Mouse (Mus musculus) forebrain, embryonic 12.5 days (tissue): ENCODE data around the gene Aqp1. TPM values are rescaled to one million over a fixed set of nuclear protein-coding genes. Genes with fewer than 3 reads are reported as not detected.

Experiments
- ATAC-seq: fragments of 200-750 bp; cut with Nextera tagmentation; 2 replicates; pipeline ENCODE4 v1.8.0; 2017; ENCODE audit warnings: moderate TSS enrichment; ENCODE audit not compliant: low FRiP score
- H3K27ac ChIP-seq: fragments of 300-500 bp; sonication (generic); 2 replicates; pipeline ENCODE4 v1.5.1; 2016; ENCODE audit warnings: mild to moderate bottlenecking
- H3K27me3 ChIP-seq: fragments of 300-500 bp; sonication (generic); 2 replicates; pipeline ENCODE4 v1.6.1; 2016; ENCODE audit warnings: mild to moderate bottlenecking
- H3K36me3 ChIP-seq: fragments of 300-500 bp; sonication (generic); replicated peaks from 2 replicates; pipeline ENCODE4 v1.6.1; 2016; ENCODE audit warnings: mild to moderate bottlenecking
- H3K4me1 ChIP-seq: fragments of 300-500 bp; sonication (generic); 2 replicates; pipeline ENCODE4 v1.6.1; 2016
- H3K4me2 ChIP-seq: fragments of 300-500 bp; sonication (generic); 2 replicates; pipeline ENCODE4 v1.6.1; 2016; ENCODE audit warnings: mild to moderate bottlenecking, moderate library complexity
- H3K4me3 ChIP-seq: fragments of 300-500 bp; sonication (generic); replicated peaks from 2 replicates; pipeline ENCODE4 v1.5.1; 2016; ENCODE audit warnings: mild to moderate bottlenecking
- H3K9ac ChIP-seq: fragments of 300-500 bp; sonication (generic); 2 replicates; pipeline ENCODE4 v1.6.1; 2016; ENCODE audit warnings: mild to moderate bottlenecking
- H3K9me3 ChIP-seq: fragments of 300-500 bp; sonication (generic); 2 replicates; pipeline ENCODE4 v1.6.1; 2016
- WGBS: fragments of 180-500 bp; shearing (Covaris S2); methylation state at CpG from one replicate; pipeline ENCODE4 v1.1.7; 2016; 5-methylcytosine and 5-hydroxymethylcytosine counted together
- microRNA-seq: library from miRNA; unstranded; fragments of <30 nt; microRNA quantifications from one replicate; pipeline ENCODE4, GENCODE M21; 2017
- polyA plus RNA-seq: library from polyadenylated mRNA; unstranded; fragments of >200 nt; fragmentation: Nextera tagmentation; extraction: Ambion mirVana; gene quantifications from 2 replicates; pipeline ENCODE4 v1.2.1, GENCODE M21; 2016

Aqp1 gene
- polyA plus RNA-seq, 1 experiment from 2014 or later, result 4.9 TPM

GRCm38 (mm10) chr6:55394854-55395253 lies 58.6 kb downstream of the Aqp1 start:
- Histone ChIP-seq H3K9ac (no peak overlapping the region), H3K9me3 (no peaks in the 10 kb centered on the region), H3K27me3 (0 out of 2 replicates have a peak, but pooled peaks cover 3% of the 10 kb centered on the region), H3K4me1 (peaks cover 32% of the 10 kb centered on the region), H3K36me3 (no peaks in the 10 kb centered on the region), H3K4me3 (no peak overlapping the region), H3K4me2 (no peak overlapping the region), H3K27ac (no peak overlapping the region)
- 81% methylated on average over 10 of the region's 10 CpGs for WGBS
- no peak for ATAC-seq

GRCm38 (mm10) chr6:55396176-55396575 lies 59.9 kb downstream of the Aqp1 start:
- H3K27ac ChIP-seq, result no peak overlapping the region
- H3K4me3 ChIP-seq, result no peak overlapping the region
- H3K36me3 ChIP-seq, result no peaks in the 10 kb centered on the region
- H3K4me2 ChIP-seq, result no peak overlapping the region
- ATAC-seq, result no peak
- H3K9me3 ChIP-seq, result no peaks in the 10 kb centered on the region
- H3K27me3 ChIP-seq, result no peaks in the 10 kb centered on the region
- H3K4me1 ChIP-seq, result peaks cover 36% of the 10 kb centered on the region
- no peak overlapping the region for H3K9ac ChIP-seq
- WGBS, result 69% methylated on average over 3 of the region's 3 CpGs

- Histone ChIP-seq H3K27ac (no peak overlapping the region), H3K9ac (no peak overlapping the region), H3K9me3 (no peaks in the 10 kb centered on the region), H3K36me3 (no peaks in the 10 kb centered on the region), H3K4me2 (no peak overlapping the region), H3K4me1 (peaks cover 31% of the 10 kb centered on the region), H3K27me3 (no peaks in the 10 kb centered on the region), H3K4me3 (no peak overlapping the region)
- peak; percentile 40; the same call in 1 of the 2 replicates for ATAC-seq
- WGBS, result 67% methylated on average over 11 of the region's 11 CpGs
Observed at GRCm38 (mm10) chr6:55396622-55397041, 60.4 kb downstream of the Aqp1 start.

Small RNA genes within 50 kb of the gene (microRNA-seq; reads per million reads assigned to microRNA genes)
- not detected for gene Gm25458

Other genes with a start within 250 kb of the Aqp1 start
- 0.33 and 0.44 TPM in 2 replicates for gene Crhr2, start 203.4 kb upstream of the Aqp1 start, polyA plus RNA-seq
- gene Inmt, start 161.4 kb upstream of the Aqp1 start, polyA plus RNA-seq, result 0.59 and 0.92 TPM in 2 replicates
- 16.8 and 20.6 TPM in 2 replicates for gene Mindy4, start 133.0 kb upstream of the Aqp1 start, polyA plus RNA-seq
- gene Ghrhr, start 39.9 kb downstream of the Aqp1 start, polyA plus RNA-seq, result not detected in 2 replicates
- 13.4 and 15.7 TPM in 2 replicates for gene Adcyap1r1, start 115.5 kb downstream of the Aqp1 start, polyA plus RNA-seq